Mouse (Mus musculus): Measurements from ENCODE around the gene Nod1. TPM values are rescaled to one million over a fixed set of nuclear protein-coding genes. Genes with fewer than 3 reads are reported as not detected.

Gene Nod1
- polyA plus RNA-seq, 1 experiment: 10.1 TPM

GRCm38 (mm10) chr6:54933866-54934265 is 38.5 kb downstream of the Nod1 start:
- no peaks in the 10 kb centered on the region for H3K4me1 ChIP-seq (ENCODE audit: control insufficient read depth, insufficient read depth, low read length)
- WGBS: 8% methylated on average over 3 of the region's 3 CpGs
- peak overlapping the region; percentile 94 for H3K27ac ChIP-seq (ENCODE audit: control insufficient read depth, insufficient read depth, low read depth, low read length, poor library complexity)
- H3K4me3 ChIP-seq (replicated peaks; ENCODE audit: control insufficient read depth, low read depth, low read length): peak overlapping the region; percentile 54
- TF ChIP-seq CTCF (IDR thresholded peaks at IDR 0.05; ENCODE audit: control insufficient read depth, insufficient read depth, low read length) (no peak), POLR2A (IDR thresholded peaks at IDR 0.05; ENCODE audit: borderline replicate concordance, control insufficient read depth, low read depth, low read length) (no peak)

- WGBS: 40% methylated on average over 5 of the region's 5 CpGs
- H3K4me3 ChIP-seq (replicated peaks; ENCODE audit: control insufficient read depth, low read depth, low read length): peak overlapping the region; percentile 54
- peak overlapping the region; percentile 94 for H3K27ac ChIP-seq (ENCODE audit: control insufficient read depth, insufficient read depth, low read depth, low read length, poor library complexity)
- no peaks in the 10 kb centered on the region for H3K4me1 ChIP-seq (ENCODE audit: control insufficient read depth, insufficient read depth, low read length)
- no peak for TF ChIP-seq CTCF (IDR thresholded peaks at IDR 0.05; ENCODE audit: control insufficient read depth, insufficient read depth, low read length)
- no peak for TF ChIP-seq POLR2A (IDR thresholded peaks at IDR 0.05; ENCODE audit: borderline replicate concordance, control insufficient read depth, low read depth, low read length)
Observed at GRCm38 (mm10) chr6:54933216-54933615, 39.2 kb downstream of the Nod1 start.

GRCm38 (mm10) chr6:54932526-54932925 is 39.9 kb downstream of the Nod1 start:
- no peak overlapping the region for H3K4me3 ChIP-seq (replicated peaks; ENCODE audit: control insufficient read depth, low read depth, low read length)
- H3K27ac ChIP-seq (ENCODE audit: control insufficient read depth, insufficient read depth, low read depth, low read length, poor library complexity): no peak overlapping the region
- H3K4me1 ChIP-seq (ENCODE audit: control insufficient read depth, insufficient read depth, low read length): no peaks in the 10 kb centered on the region; the same call in 1 of the 2 replicates
- TF ChIP-seq POLR2A (IDR thresholded peaks at IDR 0.05; ENCODE audit: borderline replicate concordance, control insufficient read depth, low read depth, low read length) (no peak), CTCF (IDR thresholded peaks at IDR 0.05; ENCODE audit: control insufficient read depth, insufficient read depth, low read length) (no peak)
- 91% methylated on average over 12 of the region's 12 CpGs for WGBS

GRCm38 (mm10) chr6:54931641-54932040 is 40.8 kb downstream of the Nod1 start:
- no peak overlapping the region for H3K27ac ChIP-seq (ENCODE audit: control insufficient read depth, insufficient read depth, low read depth, low read length, poor library complexity)

GRCm38 (mm10) chr6:54927946-54928345 is 44.5 kb downstream of the Nod1 start:
- H3K27ac ChIP-seq (ENCODE audit: control insufficient read depth, insufficient read depth, low read depth, low read length, poor library complexity): no peak overlapping the region
- 81% methylated on average over 6 of the region's 6 CpGs for WGBS
- peaks cover 2% of the 10 kb centered on the region; the same call in 1 of the 2 replicates for H3K4me1 ChIP-seq (ENCODE audit: control insufficient read depth, insufficient read depth, low read length)
- no peak for TF ChIP-seq POLR2A (IDR thresholded peaks at IDR 0.05; ENCODE audit: borderline replicate concordance, control insufficient read depth, low read depth, low read length)
- no peak for TF ChIP-seq CTCF (IDR thresholded peaks at IDR 0.05; ENCODE audit: control insufficient read depth, insufficient read depth, low read length)
- H3K4me3 ChIP-seq (replicated peaks; ENCODE audit: control insufficient read depth, low read depth, low read length): no peak overlapping the region

More at GRCm38 (mm10) chr6:54931641-54932040, 40.8 kb downstream of the Nod1 start:
- Histone ChIP-seq H3K4me3 (replicated peaks; ENCODE audit: control insufficient read depth, low read depth, low read length) (no peak overlapping the region), H3K4me1 (ENCODE audit: control insufficient read depth, insufficient read depth, low read length) (no peaks in the 10 kb centered on the region; the same call in 1 of the 2 replicates)
- 87% methylated on average over 4 of the region's 4 CpGs for WGBS
- TF ChIP-seq POLR2A (IDR thresholded peaks at IDR 0.05; ENCODE audit: borderline replicate concordance, control insufficient read depth, low read depth, low read length): no peak
- no peak for TF ChIP-seq CTCF (IDR thresholded peaks at IDR 0.05; ENCODE audit: control insufficient read depth, insufficient read depth, low read length)

GRCm38 (mm10) chr6:54926899-54927298 is 45.5 kb downstream of the Nod1 start:
- Histone ChIP-seq H3K4me1 (ENCODE audit: control insufficient read depth, insufficient read depth, low read length) (peaks cover 2% of the 10 kb centered on the region; the same call in 1 of the 2 replicates), H3K4me3 (replicated peaks; ENCODE audit: control insufficient read depth, low read depth, low read length) (no peak overlapping the region), H3K27ac (ENCODE audit: control insufficient read depth, insufficient read depth, low read depth, low read length, poor library complexity) (peak overlapping the region; percentile 75; the same call in 1 of the 2 replicates)
- TF ChIP-seq POLR2A (IDR thresholded peaks at IDR 0.05; ENCODE audit: borderline replicate concordance, control insufficient read depth, low read depth, low read length) (no peak), CTCF (IDR thresholded peaks at IDR 0.05; ENCODE audit: control insufficient read depth, insufficient read depth, low read length) (no peak)
- WGBS: 33% methylated on average over 2 of the region's 2 CpGs

GRCm38 (mm10) chr6:54925736-54926440 is 46.5 kb downstream of the Nod1 start:
- Histone ChIP-seq H3K27ac (ENCODE audit: control insufficient read depth, insufficient read depth, low read depth, low read length, poor library complexity) (peak overlapping the region; percentile 75), H3K4me1 (ENCODE audit: control insufficient read depth, insufficient read depth, low read length) (peaks cover 2% of the 10 kb centered on the region; the same call in 1 of the 2 replicates), H3K4me3 (replicated peaks; ENCODE audit: control insufficient read depth, low read depth, low read length) (no peak overlapping the region)
- WGBS: 12% methylated on average over 7 of the region's 7 CpGs
- TF ChIP-seq POLR2A (IDR thresholded peaks at IDR 0.05; ENCODE audit: borderline replicate concordance, control insufficient read depth, low read depth, low read length): no peak
- TF ChIP-seq CTCF (IDR thresholded peaks at IDR 0.05; ENCODE audit: control insufficient read depth, insufficient read depth, low read length): no peak

- 89% methylated on average over 16 of the region's 16 CpGs for WGBS
- Histone ChIP-seq H3K4me3 (replicated peaks; ENCODE audit: control insufficient read depth, low read depth, low read length) (no peak overlapping the region), H3K4me1 (ENCODE audit: control insufficient read depth, insufficient read depth, low read length) (peaks cover 2% of the 10 kb centered on the region; the same call in 1 of the 2 replicates), H3K27ac (ENCODE audit: control insufficient read depth, insufficient read depth, low read depth, low read length, poor library complexity) (peak overlapping the region; percentile 22; the same call in 1 of the 2 replicates)
- TF ChIP-seq POLR2A (IDR thresholded peaks at IDR 0.05; ENCODE audit: borderline replicate concordance, control insufficient read depth, low read depth, low read length) (no peak), CTCF (IDR thresholded peaks at IDR 0.05; ENCODE audit: control insufficient read depth, insufficient read depth, low read length) (no peak)
Observed at GRCm38 (mm10) chr6:54924538-54924937, 47.9 kb downstream of the Nod1 start.
